Mouse (Mus musculus) heart, embryonic 14.5 days (tissue): ENCODE data around the gene Hdhd5. TPM values are rescaled to one million over a fixed set of nuclear protein-coding genes. Genes with fewer than 3 reads are reported as not detected.
A peak's percentile ranks its signal among the peaks of the same experiment; 100 is the strongest.

Experiments used
- ATAC-seq: fragments of 200-750 bp; cut with Nextera tagmentation; 2 replicates; pipeline ENCODE4 v1.8.0; 2017; ENCODE audit warnings: low read depth, moderate TSS enrichment; ENCODE audit not compliant: insufficient number of reproducible peaks, insufficient read depth, low FRiP score
- H3K27ac ChIP-seq, 2 experiments: fragments of 200-500 bp in 1 of 2; fragments of 300-500 bp in 1 of 2; sonication (generic) in 1 of 2; replicated peaks in 1 of 2; 2 replicates each; pipeline ENCODE4 v1.5.1; 2012 to 2014; ENCODE audit warnings: low read depth in 2 of 2, low read length in 2 of 2, control low read depth in 1 of 2, mild to moderate bottlenecking in 1 of 2, mixed read lengths in 1 of 2; ENCODE audit not compliant: control insufficient read depth in 1 of 2, insufficient read depth in 1 of 2
- H3K27me3 ChIP-seq: fragments of 300-500 bp; sonication (generic); 2 replicates; pipeline ENCODE4 v1.6.1; 2014; ENCODE audit warnings: mild to moderate bottlenecking, low read length, control low read depth; ENCODE audit not compliant: control insufficient read depth, insufficient read depth
- H3K36me3 ChIP-seq: fragments of 300-500 bp; sonication (generic); 2 replicates; pipeline ENCODE4 v1.6.1; 2014; ENCODE audit warnings: mild to moderate bottlenecking, control low read depth, low read length, mixed read lengths; ENCODE audit not compliant: control insufficient read depth, insufficient read depth
- H3K4me1 ChIP-seq, 2 experiments: fragments of 200-500 bp in 1 of 2; fragments of 300-500 bp in 1 of 2; sonication (generic) in 1 of 2; 2 replicates each; pipeline ENCODE4 v1.6.1; 2012 to 2014; ENCODE audit warnings: low read length in 2 of 2, control low read depth in 1 of 2, mixed read lengths in 1 of 2; ENCODE audit not compliant: control insufficient read depth in 2 of 2, insufficient read depth in 2 of 2
- H3K4me2 ChIP-seq: fragments of 300-500 bp; sonication (generic); 2 replicates; pipeline ENCODE4 v1.6.1; 2014; ENCODE audit warnings: mild to moderate bottlenecking, low read length
- H3K4me3 ChIP-seq, 2 experiments: fragments of 200-500 bp in 1 of 2; fragments of 300-500 bp in 1 of 2; sonication (generic) in 1 of 2; 2 replicates each; pipeline ENCODE4 v1.5.1; 2012 to 2014; ENCODE audit warnings: low read length in 2 of 2, mild to moderate bottlenecking in 2 of 2, control low read depth in 1 of 2, low read depth in 1 of 2, moderate library complexity in 1 of 2; ENCODE audit not compliant: control insufficient read depth in 1 of 2, insufficient read depth in 1 of 2
- H3K9ac ChIP-seq: fragments of 300-500 bp; sonication (generic); 2 replicates; pipeline ENCODE4 v1.6.1; 2014; ENCODE audit warnings: mild to moderate bottlenecking, low read length
- H3K9me3 ChIP-seq: fragments of 300-500 bp; sonication (generic); 2 replicates; pipeline ENCODE4 v1.6.1; 2016; ENCODE audit warnings: low read length, control low read depth; ENCODE audit not compliant: control insufficient read depth
- WGBS: fragments of 180-500 bp; shearing (Covaris S2); extraction: QIAGEN DNeasy Blood & Tissue Kit; methylation state at CpG from one replicate; pipeline ENCODE4 v1.1.7; 2014; 5-methylcytosine and 5-hydroxymethylcytosine counted together
- polyA plus RNA-seq: library from polyadenylated mRNA; unstranded; fragments of >200 nt; fragmentation: Nextera tagmentation; extraction: Ambion mirVana; gene quantifications from 2 replicates; pipeline ENCODE4 v1.2.1, GENCODE M21; 2014

The Hdhd5 gene
- polyA plus RNA-seq, result 11.7 and 14.1 TPM in 2 replicates

DNA sequence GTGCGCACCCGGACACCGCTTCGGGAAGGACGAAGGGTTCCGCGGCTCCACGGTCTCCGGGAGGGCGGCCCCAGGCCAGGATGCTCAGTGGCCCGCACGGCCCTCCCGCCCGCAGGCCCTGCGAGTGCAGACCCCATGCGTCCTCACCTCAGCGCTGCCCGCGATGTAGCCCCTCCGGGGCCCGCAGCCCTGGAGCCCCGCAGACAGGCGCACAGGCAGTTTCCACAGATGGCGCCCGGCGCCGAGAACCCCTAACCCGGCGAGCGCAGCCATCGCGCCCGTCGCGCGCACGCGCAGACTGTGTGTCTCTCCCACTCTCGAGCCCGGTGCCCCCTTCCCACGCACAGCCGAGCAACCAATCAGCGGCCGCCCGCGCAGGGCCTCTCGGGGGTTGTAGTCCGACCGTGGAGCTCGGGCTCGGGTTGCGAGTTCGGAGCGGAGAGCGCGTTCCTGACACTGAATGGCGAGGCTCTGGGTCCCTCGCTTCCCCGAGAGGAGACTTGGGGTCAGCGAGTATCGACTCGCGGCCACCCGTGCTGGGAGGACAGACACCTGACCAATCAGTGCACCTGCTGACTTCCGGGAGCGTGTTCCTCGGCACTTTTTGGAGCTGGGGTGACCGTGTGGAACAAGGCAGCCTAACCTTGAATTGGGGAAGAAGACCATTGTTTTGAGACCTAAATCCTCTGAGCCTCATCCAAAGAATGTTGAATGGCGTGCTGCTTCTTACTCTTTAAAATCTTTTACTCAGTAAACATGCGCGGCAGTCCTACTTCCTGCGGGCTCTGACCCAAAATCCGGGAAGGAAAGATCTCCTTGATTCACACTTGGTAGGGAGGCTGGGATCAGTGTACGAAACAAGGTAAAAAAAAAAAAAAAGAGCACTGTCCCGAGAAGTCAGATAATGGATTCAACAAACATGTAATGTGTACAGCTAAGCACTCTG is at the start of gene Hdhd5:
Gene Hdhd5, minus strand, starts transcription at position 300 of the 946 bp plus-strand sequence.
- H3K4me2 ChIP-seq, result peak within 1 kb of the TSS; percentile 84
- no peaks in the 10 kb centered on the region for H3K9me3 ChIP-seq
- no peaks in the 10 kb centered on the region for H3K27me3 ChIP-seq
- peak within 1 kb of the TSS; percentile 93 for H3K9ac ChIP-seq
- H3K36me3 ChIP-seq, result no peaks in the 10 kb centered on the region
- peaks cover 2 to 8% of the 10 kb centered on the region in 2 experiments; a peak in 3 of 4 replicates for H3K4me1 ChIP-seq
- H3K27ac ChIP-seq, result peak within 1 kb of the TSS; percentile 4 to 47; a peak in 2 of 4 replicates
- under 1% methylated on average over 74 of the region's 75 CpGs for WGBS
- H3K4me3 ChIP-seq, result peak within 1 kb of the TSS; percentile 88 to 93
- peak; percentile 96 for ATAC-seq

DNA sequence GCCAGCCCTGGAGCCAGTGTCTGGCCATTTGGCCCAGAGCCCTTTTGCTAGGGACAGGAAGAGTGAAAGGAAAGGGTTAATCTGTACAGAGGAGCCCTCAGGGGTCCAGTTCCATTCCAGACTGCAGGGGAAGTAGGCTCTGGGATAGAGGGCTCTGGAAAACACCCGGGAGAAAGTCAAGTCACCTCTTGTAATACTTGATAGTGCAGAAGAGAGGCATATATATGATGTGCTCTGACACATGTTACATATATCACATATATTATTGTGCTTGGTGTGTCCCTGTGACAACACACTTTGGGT is 49.5 kb upstream of the Hdhd5 start:
- Histone ChIP-seq H3K36me3 (no peaks in the 10 kb centered on the region), H3K9me3 (no peaks in the 10 kb centered on the region), H3K4me1 (peaks cover 8 to 12% of the 10 kb centered on the region in 2 experiments), H3K4me3 (peak overlapping the region; percentile 24 to 46), H3K9ac (no peak overlapping the region; the same call in 1 of the 2 replicates), H3K27me3 (peaks cover 7% of the 10 kb centered on the region; the same call in 1 of the 2 replicates), H3K4me2 (peak overlapping the region; percentile 96), H3K27ac (no peak overlapping the region)
- 0% methylated on average over 1 of the region's 1 CpGs for WGBS
- ATAC-seq, result no peak

DNA sequence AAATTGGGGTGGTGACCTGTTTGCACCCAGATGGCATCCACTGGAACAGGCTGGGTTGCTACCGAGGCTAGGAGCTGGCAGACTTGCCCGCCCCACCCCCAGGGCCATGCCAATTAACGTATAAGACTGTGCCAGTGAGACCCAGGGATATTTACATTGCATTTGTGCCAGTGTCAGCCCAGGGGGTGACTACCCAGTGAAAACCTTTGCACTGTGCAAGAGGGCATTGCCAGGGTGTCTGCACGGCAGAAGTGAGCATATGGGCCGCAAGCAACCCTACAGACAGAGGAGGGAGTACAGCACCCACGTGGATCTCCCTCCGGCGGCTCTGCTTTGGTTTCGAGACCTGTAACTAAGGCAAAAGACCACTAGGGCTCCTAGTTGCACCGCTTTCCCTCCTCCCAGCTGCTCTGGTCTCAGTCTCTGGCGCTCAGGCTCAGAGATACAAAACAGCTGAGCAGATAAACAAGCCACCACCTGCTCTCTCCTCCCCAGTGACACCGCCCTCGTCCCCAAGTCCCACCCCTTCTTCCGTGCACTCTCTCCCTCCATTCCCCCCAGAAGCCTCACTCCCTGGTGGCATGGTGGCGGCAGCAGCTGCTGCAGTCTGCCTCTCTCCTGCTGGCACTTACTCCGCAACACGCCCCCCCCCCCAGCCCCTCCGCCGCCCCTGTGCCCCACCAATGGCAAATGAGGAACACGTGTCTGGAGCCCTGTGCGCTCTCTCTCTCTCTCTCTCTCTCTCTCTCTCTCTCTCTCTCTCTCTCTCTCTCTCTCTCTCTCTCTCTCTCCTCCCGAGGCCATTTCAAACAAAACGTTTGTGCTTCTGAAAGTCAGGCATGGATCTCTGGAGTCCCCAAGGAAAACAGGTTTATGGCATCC is 49.0 kb upstream of the Hdhd5 start:
- Histone ChIP-seq H3K9ac (peak overlapping the region; percentile 66), H3K9me3 (no peaks in the 10 kb centered on the region), H3K27me3 (peaks cover 7% of the 10 kb centered on the region; the same call in 1 of the 2 replicates), H3K36me3 (no peaks in the 10 kb centered on the region), H3K4me1 (peaks cover 8 to 12% of the 10 kb centered on the region in 2 experiments), H3K4me2 (peak overlapping the region; percentile 96), H3K27ac (no peak overlapping the region; a peak in 1 of 4 replicates), H3K4me3 (peak overlapping the region; percentile 46 to 53)
- peak; percentile 70 for ATAC-seq
- WGBS, result under 1% methylated on average over 23 of the region's 23 CpGs

DNA sequence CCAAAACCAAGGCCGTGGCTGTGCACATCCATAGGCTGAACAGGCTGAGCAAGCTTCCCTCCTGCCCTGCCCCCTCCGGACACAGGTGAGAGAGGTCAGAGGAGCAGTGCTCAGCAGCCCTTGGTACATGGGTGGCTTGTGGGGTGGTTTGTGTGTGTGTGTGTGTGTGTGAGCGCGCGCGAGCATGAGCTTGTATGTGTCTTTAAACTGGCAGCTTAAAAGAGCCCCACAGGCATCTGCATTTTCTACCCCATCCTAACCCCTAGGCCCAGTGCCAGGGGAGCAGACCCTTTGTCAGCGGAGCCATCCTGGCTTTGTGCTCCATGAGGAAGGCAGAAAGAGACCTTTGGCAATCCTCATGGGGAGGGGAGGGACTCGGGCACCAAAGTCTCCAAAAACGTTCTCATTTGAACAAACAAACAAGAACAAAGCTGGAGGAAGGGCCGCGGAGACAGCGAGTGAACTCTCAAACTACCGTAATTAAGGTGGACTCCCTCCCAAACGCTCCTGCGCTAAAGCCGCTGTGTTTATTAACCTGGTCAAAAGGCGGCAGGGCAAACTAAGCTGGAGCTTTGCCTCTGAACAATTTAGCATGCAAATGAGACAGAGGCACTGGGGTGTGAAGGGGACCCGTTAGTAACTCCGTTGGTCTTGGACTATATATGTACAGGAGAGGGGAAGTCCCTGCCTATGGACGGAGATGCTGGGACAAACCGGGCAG is 48.2 kb upstream of the Hdhd5 start:
- H3K4me3 ChIP-seq, result peak overlapping the region; percentile 46 to 53
- H3K27me3 ChIP-seq, result peaks cover 7% of the 10 kb centered on the region; the same call in 1 of the 2 replicates
- no peaks in the 10 kb centered on the region for H3K36me3 ChIP-seq
- H3K9me3 ChIP-seq, result no peaks in the 10 kb centered on the region
- peaks cover 8 to 12% of the 10 kb centered on the region in 2 experiments for H3K4me1 ChIP-seq
- no peak; the same call in 1 of the 2 replicates for ATAC-seq
- 5% methylated on average over 21 of the region's 21 CpGs for WGBS
- H3K27ac ChIP-seq, result no peak overlapping the region
- peak overlapping the region; percentile 96 for H3K4me2 ChIP-seq
- peak overlapping the region; percentile 66 for H3K9ac ChIP-seq

DNA sequence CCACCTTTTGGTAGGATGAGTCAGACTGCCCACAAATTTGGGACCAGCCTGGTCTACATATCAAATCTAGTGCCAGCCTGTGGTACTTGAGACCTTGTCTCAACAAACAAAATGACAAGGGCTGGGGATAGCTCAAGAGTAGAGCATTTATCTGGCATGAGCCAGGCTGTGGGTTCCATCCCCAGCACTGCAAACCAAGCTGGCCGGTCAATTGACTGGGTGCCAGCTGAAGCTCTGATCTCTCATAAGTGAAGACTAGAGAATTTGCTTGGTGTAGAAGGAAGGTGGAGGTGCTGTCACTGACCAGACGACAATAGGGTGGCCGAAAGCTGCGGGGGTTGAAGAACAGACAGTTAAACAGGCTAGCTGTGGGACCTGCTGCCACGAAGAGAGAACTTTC is 47.4 kb upstream of the Hdhd5 start:
- Histone ChIP-seq H3K27ac (no peak overlapping the region), H3K4me1 (peaks cover 8 to 12% of the 10 kb centered on the region in 2 experiments), H3K27me3 (peaks cover 7% of the 10 kb centered on the region; the same call in 1 of the 2 replicates), H3K36me3 (no peaks in the 10 kb centered on the region), H3K4me2 (no peak overlapping the region), H3K9ac (no peak overlapping the region), H3K9me3 (no peaks in the 10 kb centered on the region), H3K4me3 (no peak overlapping the region)
- ATAC-seq, result no peak
- 57% methylated on average over 5 of the region's 5 CpGs for WGBS

DNA sequence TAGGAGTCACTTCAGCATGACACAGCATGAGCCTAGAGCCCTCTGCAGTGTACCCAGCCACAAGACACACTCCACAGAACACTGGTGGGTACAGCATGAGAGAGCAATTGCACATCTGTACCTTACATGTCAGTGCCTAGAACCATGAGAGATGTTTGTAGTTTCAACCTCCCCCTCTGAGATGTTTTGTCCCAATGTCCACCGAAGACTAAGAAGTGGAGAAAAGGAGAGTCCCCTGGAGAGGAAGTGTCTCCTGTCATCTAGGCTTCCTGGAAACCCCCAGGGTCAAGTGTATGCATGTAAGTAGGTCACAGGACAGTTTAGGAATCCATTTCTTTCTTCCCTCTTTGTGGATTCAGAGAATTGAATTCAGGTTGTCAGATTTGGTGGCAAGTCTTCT is 41.3 kb upstream of the Hdhd5 start:
- Histone ChIP-seq H3K27me3 (no peaks in the 10 kb centered on the region), H3K27ac (no peak overlapping the region), H3K4me1 (no peaks in the 10 kb centered on the region; a peak in 1 of 4 replicates), H3K36me3 (no peaks in the 10 kb centered on the region), H3K4me3 (no peak overlapping the region), H3K9me3 (no peaks in the 10 kb centered on the region), H3K4me2 (no peak overlapping the region), H3K9ac (no peak overlapping the region)
- no peak for ATAC-seq
- WGBS, result 75% methylated on average over 1 of the region's 1 CpGs

DNA sequence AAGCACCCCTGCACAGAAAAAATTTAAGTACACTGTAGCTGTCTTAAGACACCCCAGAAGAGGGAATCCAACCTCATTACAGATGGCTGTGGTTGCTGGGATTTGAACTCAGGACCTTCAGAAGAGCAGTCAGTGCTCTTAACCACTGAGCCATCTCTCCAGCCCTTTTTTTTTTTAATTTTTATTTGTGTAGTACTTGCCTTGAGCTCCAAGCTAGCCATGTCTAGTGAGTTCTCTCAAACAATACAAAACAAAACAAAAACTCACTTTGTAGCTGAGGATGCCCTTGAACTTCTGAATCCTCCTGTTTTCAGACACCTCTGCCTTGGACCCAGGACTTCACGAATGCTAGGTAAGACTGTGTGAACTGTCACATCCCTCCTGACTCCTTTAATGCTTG is 37.1 kb upstream of the Hdhd5 start:
- Histone ChIP-seq H3K9me3 (no peaks in the 10 kb centered on the region), H3K9ac (no peak overlapping the region), H3K4me2 (no peak overlapping the region), H3K27me3 (no peaks in the 10 kb centered on the region), H3K27ac (no peak overlapping the region), H3K4me1 (no peaks in the 10 kb centered on the region; a peak in 1 of 4 replicates), H3K36me3 (no peaks in the 10 kb centered on the region), H3K4me3 (no peak overlapping the region)
- ATAC-seq, result no peak
- 89% methylated on average over 1 of the region's 1 CpGs for WGBS
